Mouse (Mus musculus): ENCODE measurements around the gene Pdcd1. TPM values are rescaled to one million over a fixed set of nuclear protein-coding genes. Genes with fewer than 3 reads are reported as not detected.
"Not testable (repeated sequence)": the region's sequence is repeated elsewhere in the genome, so short reads cannot be mapped to it uniquely, and the experiment has no call there.

The Pdcd1 gene
- polyA plus RNA-seq, 1 experiment from 2014 or later: not detected

DNA sequence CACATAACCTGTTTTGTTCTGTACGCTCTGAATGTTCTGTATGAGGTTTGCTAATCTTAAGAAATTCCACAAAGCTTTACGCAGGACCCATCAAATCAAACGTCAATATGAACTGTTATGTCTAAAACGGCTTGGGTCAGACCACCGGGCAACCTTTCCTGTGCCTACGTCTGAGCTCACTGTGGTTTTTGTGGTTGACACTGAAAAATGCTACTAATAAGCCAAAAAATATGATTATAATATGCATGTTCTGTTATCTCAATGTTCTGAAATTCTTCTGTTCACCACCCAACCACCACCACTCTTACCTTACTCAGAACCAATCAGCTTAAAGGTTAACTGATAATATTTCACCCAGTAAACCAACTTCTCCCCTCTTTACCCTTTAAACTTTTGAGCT, 22.4 kb upstream of the Pdcd1 start:
- H3K36me3 ChIP-seq (ENCODE audit: insufficient read depth, low read length): no peaks in the 10 kb centered on the region
- H3K9me3 ChIP-seq (ENCODE audit: low read length): no peaks in the 10 kb centered on the region
- no peaks in the 10 kb centered on the region for H3K27me3 ChIP-seq (ENCODE audit: insufficient read depth, low read length)
- no peak overlapping the region for H3K9ac ChIP-seq (replicated peaks; ENCODE audit: low read length)
- WGBS: 85% methylated on average over 6 of the region's 6 CpGs
- no peak overlapping the region for H3K27ac ChIP-seq (ENCODE audit: low read length)
- no peak overlapping the region for H3K4me2 ChIP-seq (replicated peaks; ENCODE audit: low read depth, low read length)
- ATAC-seq (ENCODE audit: low FRiP score, low TSS enrichment): no peak
- H3K4me1 ChIP-seq (ENCODE audit: insufficient read depth, low read length): no peaks in the 10 kb centered on the region
- H3K4me3 ChIP-seq (ENCODE audit: low read length): no peak overlapping the region

DNA sequence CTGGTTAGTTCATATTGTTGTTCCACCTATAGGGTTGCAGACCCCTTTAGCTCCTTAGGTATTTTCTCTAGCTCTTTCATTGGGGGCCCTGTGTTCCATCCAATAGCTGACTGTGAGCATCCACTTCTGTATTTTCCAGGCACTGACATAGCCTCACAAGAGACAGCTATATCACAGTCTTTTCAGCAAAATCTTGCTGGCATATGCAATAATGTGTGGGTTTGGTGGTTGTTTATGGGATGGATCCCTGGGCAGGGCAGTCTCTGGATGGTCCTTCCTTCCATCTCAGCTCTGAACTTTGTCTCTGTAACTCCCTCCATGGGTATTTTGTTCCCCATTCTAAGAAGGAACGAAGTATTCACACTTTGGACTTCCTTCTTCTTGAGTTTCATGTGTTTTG, 5.9 kb upstream of the Pdcd1 start:
- H3K9ac ChIP-seq (replicated peaks; ENCODE audit: low read length); H3K4me2 ChIP-seq (replicated peaks; ENCODE audit: low read depth, low read length); H3K27me3 ChIP-seq (ENCODE audit: insufficient read depth, low read length); H3K4me3 ChIP-seq (ENCODE audit: low read length); H3K36me3 ChIP-seq (ENCODE audit: insufficient read depth, low read length); H3K9me3 ChIP-seq (ENCODE audit: low read length); H3K27ac ChIP-seq (ENCODE audit: low read length); H3K4me1 ChIP-seq (ENCODE audit: insufficient read depth, low read length); ATAC-seq (ENCODE audit: low FRiP score, low TSS enrichment): not testable (repeated sequence)
- 73% methylated on average over 1 of the region's 1 CpGs for WGBS

DNA sequence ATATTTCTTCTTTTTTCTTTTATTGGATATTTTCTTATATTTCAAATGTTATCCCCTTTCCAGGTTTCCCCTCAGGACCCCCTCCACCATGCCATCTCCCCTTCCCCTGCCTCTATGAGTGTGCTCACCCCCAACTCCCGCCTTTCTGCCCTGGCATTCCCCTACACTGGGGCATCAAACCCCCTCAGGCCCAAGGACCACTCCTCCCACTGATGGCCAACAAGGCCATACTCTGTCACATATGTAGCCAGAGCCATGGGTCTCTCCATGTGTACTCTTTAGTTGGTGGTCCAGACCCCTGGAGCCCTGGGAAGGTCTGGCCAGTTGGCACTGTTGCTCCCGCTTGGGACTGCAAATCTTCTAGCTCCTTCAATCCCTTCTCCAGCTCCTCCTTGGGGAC, 5.0 kb upstream of the Pdcd1 start:
- 89% methylated on average over 2 of the region's 2 CpGs for WGBS
- ATAC-seq (ENCODE audit: low FRiP score, low TSS enrichment): no peak

DNA sequence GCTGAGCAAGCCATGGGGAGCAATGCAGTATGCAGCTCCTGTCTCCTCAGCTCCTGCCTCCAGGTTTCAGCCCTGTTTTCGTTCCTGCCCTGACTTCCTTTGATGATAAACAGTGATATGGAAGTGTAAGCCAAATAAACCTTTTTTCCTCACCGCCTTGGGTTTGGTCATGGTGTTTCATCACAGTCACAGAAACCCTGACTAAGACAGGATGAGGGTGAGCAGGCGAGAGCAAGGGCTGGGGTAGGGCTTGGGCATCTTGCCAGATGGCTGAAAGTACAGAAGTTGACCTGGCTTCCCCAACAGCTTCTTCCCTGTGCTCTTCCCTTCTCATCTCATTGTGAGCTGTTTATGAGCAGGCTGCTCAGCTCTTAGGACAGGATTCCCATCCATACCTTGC, 3.6 kb upstream of the Pdcd1 start:
- ATAC-seq (ENCODE audit: low FRiP score, low TSS enrichment): no peak

More for the DNA sequence above, 5.0 kb upstream of the Pdcd1 start:
- Histone ChIP-seq H3K4me3 (ENCODE audit: low read length) (no peak overlapping the region), H3K27ac (ENCODE audit: low read length) (no peak overlapping the region), H3K9ac (replicated peaks; ENCODE audit: low read length) (no peak overlapping the region), H3K27me3 (ENCODE audit: insufficient read depth, low read length) (no peaks in the 10 kb centered on the region), H3K4me1 (ENCODE audit: insufficient read depth, low read length) (no peaks in the 10 kb centered on the region), H3K4me2 (replicated peaks; ENCODE audit: low read depth, low read length) (no peak overlapping the region), H3K36me3 (ENCODE audit: insufficient read depth, low read length) (no peaks in the 10 kb centered on the region), H3K9me3 (ENCODE audit: low read length) (no peaks in the 10 kb centered on the region)

DNA sequence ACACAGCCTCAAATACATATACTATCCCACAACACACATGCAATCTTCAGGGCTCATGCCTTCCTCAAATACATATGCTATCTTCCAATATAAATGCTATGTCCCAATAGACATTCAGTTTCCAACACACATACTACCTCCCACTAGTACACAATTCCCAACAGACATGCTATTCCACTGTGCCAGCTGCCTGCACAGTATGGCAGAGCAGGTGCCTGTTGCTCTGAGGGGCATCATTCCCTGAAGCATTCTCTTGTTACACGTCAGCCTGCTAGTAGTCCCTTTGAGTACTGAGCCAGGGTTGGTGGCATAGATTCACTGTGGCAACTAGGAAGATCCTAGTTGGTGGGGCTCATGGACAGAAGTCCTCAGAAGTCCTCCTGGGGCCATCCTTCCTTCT, 2.1 kb upstream of the Pdcd1 start:
- H3K27me3 ChIP-seq (ENCODE audit: insufficient read depth, low read length): no peaks in the 10 kb centered on the region
- WGBS: 55% methylated on average over 1 of the region's 1 CpGs
- no peaks in the 10 kb centered on the region for H3K4me1 ChIP-seq (ENCODE audit: insufficient read depth, low read length)
- no peaks in the 10 kb centered on the region for H3K36me3 ChIP-seq (ENCODE audit: insufficient read depth, low read length)
- H3K9me3 ChIP-seq (ENCODE audit: low read length): no peaks in the 10 kb centered on the region
- no peak for ATAC-seq (ENCODE audit: low FRiP score, low TSS enrichment)
- no peak overlapping the region for H3K27ac ChIP-seq (ENCODE audit: low read length)
- H3K9ac ChIP-seq (replicated peaks; ENCODE audit: low read length): no peak overlapping the region
- H3K4me3 ChIP-seq (ENCODE audit: low read length): no peak overlapping the region
- H3K4me2 ChIP-seq (replicated peaks; ENCODE audit: low read depth, low read length): no peak overlapping the region

More for the DNA sequence above, 3.6 kb upstream of the Pdcd1 start:
- Histone ChIP-seq H3K27ac (ENCODE audit: low read length) (no peak overlapping the region), H3K4me1 (ENCODE audit: insufficient read depth, low read length) (no peaks in the 10 kb centered on the region), H3K9me3 (ENCODE audit: low read length) (no peaks in the 10 kb centered on the region), H3K27me3 (ENCODE audit: insufficient read depth, low read length) (no peaks in the 10 kb centered on the region), H3K4me2 (replicated peaks; ENCODE audit: low read depth, low read length) (no peak overlapping the region), H3K9ac (replicated peaks; ENCODE audit: low read length) (no peak overlapping the region), H3K36me3 (ENCODE audit: insufficient read depth, low read length) (no peaks in the 10 kb centered on the region), H3K4me3 (ENCODE audit: low read length) (no peak overlapping the region)
- 53% methylated on average over 3 of the region's 3 CpGs for WGBS

DNA sequence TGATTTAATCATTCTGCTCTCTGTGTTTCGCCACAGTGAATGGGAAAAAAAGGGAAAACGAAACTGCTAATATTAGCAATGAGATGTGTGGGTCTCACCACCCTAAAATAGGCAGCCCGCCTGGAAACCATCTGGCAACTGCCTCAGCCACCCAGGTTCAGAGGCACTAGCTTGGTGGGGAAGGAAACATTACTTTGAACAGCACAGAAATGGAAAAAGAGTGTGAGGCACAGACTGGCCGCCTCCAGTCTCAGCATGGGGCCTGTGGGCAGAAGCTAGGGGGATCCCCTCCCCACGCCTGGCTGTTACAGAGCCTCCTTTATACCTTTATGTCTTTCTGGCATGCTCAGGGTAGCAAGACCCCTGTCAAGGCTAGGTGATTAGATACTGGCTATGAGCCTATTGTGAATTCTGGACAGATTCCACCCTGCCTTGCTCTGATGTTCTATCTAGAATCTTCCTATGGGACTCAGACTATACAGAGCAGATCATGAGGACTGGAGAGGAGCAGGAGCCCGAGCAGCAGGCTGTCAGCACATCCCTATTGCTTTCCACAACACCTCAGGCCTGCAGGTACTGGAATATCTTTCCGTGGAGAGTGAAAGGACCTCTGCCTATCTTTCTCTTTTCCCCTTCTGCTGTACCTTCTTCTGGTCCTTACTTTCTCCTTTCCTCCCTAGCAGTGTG, 1.3 kb upstream of the Pdcd1 start:
- 82% methylated on average over 7 of the region's 7 CpGs for WGBS
- no peak for ATAC-seq (ENCODE audit: low FRiP score, low TSS enrichment)

DNA sequence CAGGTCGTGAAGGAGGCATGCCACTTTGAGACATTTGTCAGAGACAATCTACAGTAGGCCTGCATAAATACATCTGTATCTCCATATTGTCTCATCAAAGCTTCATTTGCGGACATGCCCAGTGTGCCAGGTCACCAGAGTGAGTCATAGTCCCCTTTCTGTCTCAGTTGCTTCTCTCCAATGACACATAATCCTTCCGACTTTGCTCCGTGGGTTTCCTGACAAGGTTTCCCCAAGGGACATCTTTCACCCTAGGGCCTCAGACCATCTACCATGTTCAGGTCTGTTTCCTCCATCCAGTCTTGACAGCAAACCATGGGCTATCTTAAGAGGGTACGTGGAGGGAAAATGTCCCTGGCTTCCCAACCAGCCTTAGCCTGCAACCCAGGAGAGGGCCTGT, 1.2 kb downstream of the Pdcd1 start:
- no peaks in the 10 kb centered on the region for H3K9me3 ChIP-seq (ENCODE audit: low read length)
- H3K36me3 ChIP-seq (ENCODE audit: insufficient read depth, low read length): no peaks in the 10 kb centered on the region
- no peaks in the 10 kb centered on the region for H3K27me3 ChIP-seq (ENCODE audit: insufficient read depth, low read length)
- no peaks in the 10 kb centered on the region for H3K4me1 ChIP-seq (ENCODE audit: insufficient read depth, low read length)
- H3K4me2 ChIP-seq (replicated peaks; ENCODE audit: low read depth, low read length): no peak overlapping the region
- WGBS: 77% methylated on average over 5 of the region's 5 CpGs
- H3K27ac ChIP-seq (ENCODE audit: low read length): no peak overlapping the region
- ATAC-seq (ENCODE audit: low FRiP score, low TSS enrichment): no peak
- H3K4me3 ChIP-seq (ENCODE audit: low read length): no peak overlapping the region
- no peak overlapping the region for H3K9ac ChIP-seq (replicated peaks; ENCODE audit: low read length)

More for the DNA sequence above, 1.3 kb upstream of the Pdcd1 start:
- Histone ChIP-seq H3K4me1 (ENCODE audit: insufficient read depth, low read length) (no peaks in the 10 kb centered on the region), H3K9ac (replicated peaks; ENCODE audit: low read length) (no peak overlapping the region), H3K4me3 (ENCODE audit: low read length) (no peak overlapping the region), H3K27me3 (ENCODE audit: insufficient read depth, low read length) (no peaks in the 10 kb centered on the region), H3K36me3 (ENCODE audit: insufficient read depth, low read length) (no peaks in the 10 kb centered on the region), H3K4me2 (replicated peaks; ENCODE audit: low read depth, low read length) (no peak overlapping the region), H3K27ac (ENCODE audit: low read length) (no peak overlapping the region), H3K9me3 (ENCODE audit: low read length) (no peaks in the 10 kb centered on the region)

DNA sequence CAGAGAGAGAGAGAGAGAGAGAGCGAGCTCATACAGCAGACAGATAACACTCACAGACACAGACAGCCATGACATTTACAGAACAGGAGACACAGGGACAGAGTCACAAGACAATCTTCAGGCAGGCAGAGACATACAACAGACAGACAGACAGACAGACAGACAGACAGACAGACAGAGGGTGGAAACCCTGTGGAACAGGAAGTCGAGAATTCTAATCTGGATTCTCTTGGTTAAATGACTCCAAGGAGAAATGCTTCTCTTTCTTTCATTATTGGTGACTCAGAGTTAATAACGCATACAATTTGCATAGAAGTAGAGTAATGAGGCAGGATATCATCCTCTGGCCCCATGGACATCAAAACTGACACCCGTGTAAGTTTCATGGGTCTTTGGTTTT, 5.8 kb downstream of the Pdcd1 start:
- no peak overlapping the region for H3K4me2 ChIP-seq (replicated peaks; ENCODE audit: low read depth, low read length)
- no peak overlapping the region for H3K4me3 ChIP-seq (ENCODE audit: low read length)
- no peak overlapping the region for H3K27ac ChIP-seq (ENCODE audit: low read length)
- no peak overlapping the region for H3K9ac ChIP-seq (replicated peaks; ENCODE audit: low read length)
- no peaks in the 10 kb centered on the region for H3K9me3 ChIP-seq (ENCODE audit: low read length)
- no peak for ATAC-seq (ENCODE audit: low FRiP score, low TSS enrichment)
- no peaks in the 10 kb centered on the region for H3K27me3 ChIP-seq (ENCODE audit: insufficient read depth, low read length)
- H3K4me1 ChIP-seq (ENCODE audit: insufficient read depth, low read length): no peaks in the 10 kb centered on the region
- WGBS: 68% methylated on average over 4 of the region's 4 CpGs
- no peaks in the 10 kb centered on the region for H3K36me3 ChIP-seq (ENCODE audit: insufficient read depth, low read length)

DNA sequence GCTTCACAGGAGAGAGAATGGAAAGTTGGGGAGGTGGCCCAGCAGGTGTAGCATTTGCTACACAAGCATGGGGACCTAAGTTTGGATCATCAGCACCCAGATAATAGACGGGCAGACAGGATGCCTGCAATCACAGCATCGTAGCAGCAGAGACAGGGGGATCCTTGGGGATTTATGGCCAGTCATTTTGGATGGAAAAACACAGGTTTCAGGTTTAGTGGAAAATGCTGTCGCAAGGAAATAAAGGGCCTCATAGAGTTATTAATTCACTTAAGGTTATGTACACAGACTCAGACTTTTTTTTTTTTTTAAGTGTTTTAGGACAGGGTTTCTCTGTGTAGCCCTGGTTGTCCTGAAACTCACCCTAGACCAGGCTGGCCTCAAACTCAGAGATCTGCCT, 6.8 kb downstream of the Pdcd1 start:
- ATAC-seq (ENCODE audit: low FRiP score, low TSS enrichment): no peak
- Histone ChIP-seq H3K9me3 (ENCODE audit: low read length) (no peaks in the 10 kb centered on the region), H3K4me2 (replicated peaks; ENCODE audit: low read depth, low read length) (no peak overlapping the region), H3K4me3 (ENCODE audit: low read length) (no peak overlapping the region), H3K27me3 (ENCODE audit: insufficient read depth, low read length) (no peaks in the 10 kb centered on the region), H3K4me1 (ENCODE audit: insufficient read depth, low read length) (no peaks in the 10 kb centered on the region), H3K36me3 (ENCODE audit: insufficient read depth, low read length) (no peaks in the 10 kb centered on the region), H3K27ac (ENCODE audit: low read length) (no peak overlapping the region), H3K9ac (replicated peaks; ENCODE audit: low read length) (no peak overlapping the region)
- WGBS: 40% methylated on average over 3 of the region's 3 CpGs

DNA sequence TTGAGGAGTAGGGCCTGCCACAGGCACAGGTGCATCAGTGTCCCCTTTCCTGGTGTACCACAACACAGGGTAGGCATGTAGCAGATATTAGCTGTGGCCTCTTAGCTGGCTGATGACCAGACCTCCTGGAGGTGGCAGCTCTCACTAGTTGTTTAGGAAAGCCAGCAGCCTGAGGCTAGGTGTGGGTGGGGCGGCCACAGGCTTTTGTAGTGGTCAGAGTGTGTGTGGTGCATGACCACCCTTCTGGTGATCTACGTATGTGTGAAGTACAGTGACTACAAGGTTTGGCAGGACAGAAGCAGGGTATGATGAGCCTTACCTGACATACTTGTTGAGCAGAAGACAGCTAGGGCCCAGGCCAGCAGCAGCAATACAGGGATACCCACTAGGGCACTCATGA, 12.0 kb downstream of the Pdcd1 start:
- Histone ChIP-seq H3K9ac (replicated peaks; ENCODE audit: low read length) (no peak overlapping the region), H3K4me3 (ENCODE audit: low read length) (no peak overlapping the region), H3K36me3 (ENCODE audit: insufficient read depth, low read length) (no peaks in the 10 kb centered on the region), H3K4me2 (replicated peaks; ENCODE audit: low read depth, low read length) (no peak overlapping the region), H3K4me1 (ENCODE audit: insufficient read depth, low read length) (no peaks in the 10 kb centered on the region; the same call in 1 of the 2 replicates), H3K9me3 (ENCODE audit: low read length) (no peaks in the 10 kb centered on the region), H3K27ac (ENCODE audit: low read length) (no peak overlapping the region), H3K27me3 (ENCODE audit: insufficient read depth, low read length) (no peaks in the 10 kb centered on the region)
- ATAC-seq (ENCODE audit: low FRiP score, low TSS enrichment): no peak
- 95% methylated on average over 2 of the region's 2 CpGs for WGBS
